Mouse (Mus musculus) lung, postnatal 0 days (tissue): ENCODE results near the gene Atp2b4.

ENCODE experiments used
- CTCF ChIP-seq: IDR thresholded peaks from 2 replicates; pipeline ENCODE4 v1.5.1; 2016; ENCODE audit warnings: antibody characterized with exemption, mild to moderate bottlenecking
- EP300 ChIP-seq: IDR thresholded peaks from 2 replicates; pipeline ENCODE4 v1.6.1; 2016; ENCODE audit warnings: antibody characterized with exemption, mild to moderate bottlenecking, control low read depth

GRCm38 (mm10) chr1:133825543-133825942 is 24.7 kb upstream of the Atp2b4 start:
- TF ChIP-seq EP300 (no peak), CTCF (no peak)
